ENCODE assay signal across 17 mouse cellular contexts in genomic region chr4:124389067-124389466, GRCm38 (mm10).
"Had no signal": no experiment of that assay in that cellular context is flagged by ENCODE, and none has a peak within 500 bp of the region (broad histone marks: within the 10 kb centered on the region; RNA-seq: fewer than 3 reads in every experiment).

No protein-coding gene starts in this region.

- H3K27me3 ChIP-seq: liver, embryonic 12.5 days; megakaryocyte, embryonic 14.5 days; neural tube, embryonic 12.5 days; stomach, embryonic 15.5 days had no signal

- H3K4me2 ChIP-seq: liver, embryonic 12.5 days; lung, embryonic 14.5 days; midbrain, embryonic 11.5 days; midbrain, embryonic 13.5 days; neural tube, embryonic 12.5 days; stomach, embryonic 15.5 days had no signal

- H3K4me3 ChIP-seq: liver, embryonic 12.5 days; megakaryocyte, embryonic 14.5 days; midbrain, embryonic 13.5 days; neural tube, embryonic 12.5 days; stomach, embryonic 15.5 days had no signal

- ATAC-seq: liver, embryonic 12.5 days; midbrain, embryonic 13.5 days had no signal

- H3K27ac ChIP-seq: liver, embryonic 12.5 days; liver, embryonic 14.5 days; macrophage; midbrain, embryonic 13.5 days; neural tube, embryonic 12.5 days; stomach, embryonic 15.5 days; stomach, postnatal 0 days had no signal

- H3K4me1 ChIP-seq: liver, embryonic 12.5 days; megakaryocyte, embryonic 14.5 days; neural tube, embryonic 12.5 days had no signal

- DNase-seq: lung, adult 18-20 months; lung, embryonic 14.5 days; lung, postnatal 10 days; lung, postnatal 36 days; right cerebral cortex, postnatal 14 days; thymus, adult 2 months; thymus, postnatal 25 days; thymus, postnatal 4 days had no signal

- H3K9me3 ChIP-seq: liver, embryonic 12.5 days; megakaryocyte, embryonic 14.5 days; midbrain, embryonic 13.5 days; neural tube, embryonic 12.5 days; stomach, embryonic 15.5 days had no signal

- H3K9ac ChIP-seq: liver, embryonic 12.5 days; liver, embryonic 14.5 days; lung, embryonic 14.5 days; midbrain, embryonic 13.5 days; neural tube, embryonic 12.5 days; stomach, embryonic 15.5 days had no signal

- H3K36me3 ChIP-seq: liver, embryonic 12.5 days; midbrain, embryonic 13.5 days; neural tube, embryonic 12.5 days; stomach, embryonic 15.5 days had no signal
